Mouse (Mus musculus) left cerebral cortex, adult 9 months (tissue): ENCODE measurements around the gene Asf1a.
"Not testable (repeated sequence)": the region's sequence is repeated elsewhere in the genome, so short reads cannot be mapped to it uniquely, and the experiment has no call there.

Source experiments
- DNase-seq, 2 experiments: peaks; one replicate each; pipeline ENCODE4 v3.0.0; 2022; ENCODE audit warnings: low spot score in 2 of 2

Asf1a gene

GRCm38 (mm10) chr10:53596677-53597120 is at the start of gene Asf1a:
Gene Asf1a (plus strand): TSS chr10:53596757.
- peak; percentile 94 to 97 for DNase-seq

GRCm38 (mm10) chr10:53562001-53562400 is 34.6 kb upstream of the Asf1a start:
- no peak for DNase-seq

GRCm38 (mm10) chr10:53565538-53565937 is 31.0 kb upstream of the Asf1a start:
- DNase-seq: no peak

GRCm38 (mm10) chr10:53568531-53568930 is 28.0 kb upstream of the Asf1a start:
- no peak for DNase-seq

- DNase-seq: no peak
Measured at GRCm38 (mm10) chr10:53580137-53580536, 16.4 kb upstream of the Asf1a start.

GRCm38 (mm10) chr10:53580621-53581081 is 15.9 kb upstream of the Asf1a start:
- DNase-seq: peak in 1 of 2 experiments; percentile 35

GRCm38 (mm10) chr10:53581087-53581486 is 15.5 kb upstream of the Asf1a start:
- DNase-seq: no peak

- no peak for DNase-seq
Measured at GRCm38 (mm10) chr10:53585777-53586176, 10.8 kb upstream of the Asf1a start.

- peak in 1 of 2 experiments; percentile 78 for DNase-seq
Measured at GRCm38 (mm10) chr10:53595744-53596676, 547 bp upstream of the Asf1a start.

GRCm38 (mm10) chr10:53597121-53597881 is 744 bp downstream of the Asf1a start:
- peak in 1 of 2 experiments; percentile 9 for DNase-seq

- no peak for DNase-seq
Measured at GRCm38 (mm10) chr10:53598821-53599220, 2.3 kb downstream of the Asf1a start.

GRCm38 (mm10) chr10:53605328-53605727 is 8.8 kb downstream of the Asf1a start:
- no peak for DNase-seq

GRCm38 (mm10) chr10:53608274-53608673 is 11.7 kb downstream of the Asf1a start:
- DNase-seq: no peak

- peak in 1 of 2 experiments; percentile 31 for DNase-seq
Measured at GRCm38 (mm10) chr10:53612172-53612571, 15.6 kb downstream of the Asf1a start.

- no peak for DNase-seq
Measured at GRCm38 (mm10) chr10:53613955-53614354, 17.4 kb downstream of the Asf1a start.

GRCm38 (mm10) chr10:53615850-53616616 is 19.5 kb downstream of the Asf1a start:
- DNase-seq: no peak

- DNase-seq: peak; percentile 75 to 91
Measured at GRCm38 (mm10) chr10:53629247-53629917, 32.8 kb downstream of the Asf1a start.

- DNase-seq: peak; percentile 89 to 97
Measured at GRCm38 (mm10) chr10:53629918-53630250, 33.3 kb downstream of the Asf1a start.

- DNase-seq: not testable (repeated sequence)
Measured at GRCm38 (mm10) chr10:53630339-53630738, 33.8 kb downstream of the Asf1a start, which contains the start of gene Mcm9. Gene Mcm9 (minus strand): TSS chr10:53630439.

- DNase-seq: no peak
Measured at GRCm38 (mm10) chr10:53634160-53634559, 37.6 kb downstream of the Asf1a start.
